Mouse (Mus musculus) liver, adult 2 months (tissue): Measurements from ENCODE around the gene Gm11037.

Source experiments
- CTCF ChIP-seq: fragments of 200-500 bp; IDR thresholded peaks from 2 replicates; pipeline ENCODE4 v1.5.1; 2011; ENCODE audit warnings: low read depth, low read length, control low read depth
- POLR2A ChIP-seq: fragments of 200-500 bp; IDR thresholded peaks from 2 replicates; pipeline ENCODE4 v1.6.1; 2011; ENCODE audit warnings: low read length, control low read depth; ENCODE audit not compliant: insufficient read depth; ENCODE audit errors: extremely low read depth

DNA sequence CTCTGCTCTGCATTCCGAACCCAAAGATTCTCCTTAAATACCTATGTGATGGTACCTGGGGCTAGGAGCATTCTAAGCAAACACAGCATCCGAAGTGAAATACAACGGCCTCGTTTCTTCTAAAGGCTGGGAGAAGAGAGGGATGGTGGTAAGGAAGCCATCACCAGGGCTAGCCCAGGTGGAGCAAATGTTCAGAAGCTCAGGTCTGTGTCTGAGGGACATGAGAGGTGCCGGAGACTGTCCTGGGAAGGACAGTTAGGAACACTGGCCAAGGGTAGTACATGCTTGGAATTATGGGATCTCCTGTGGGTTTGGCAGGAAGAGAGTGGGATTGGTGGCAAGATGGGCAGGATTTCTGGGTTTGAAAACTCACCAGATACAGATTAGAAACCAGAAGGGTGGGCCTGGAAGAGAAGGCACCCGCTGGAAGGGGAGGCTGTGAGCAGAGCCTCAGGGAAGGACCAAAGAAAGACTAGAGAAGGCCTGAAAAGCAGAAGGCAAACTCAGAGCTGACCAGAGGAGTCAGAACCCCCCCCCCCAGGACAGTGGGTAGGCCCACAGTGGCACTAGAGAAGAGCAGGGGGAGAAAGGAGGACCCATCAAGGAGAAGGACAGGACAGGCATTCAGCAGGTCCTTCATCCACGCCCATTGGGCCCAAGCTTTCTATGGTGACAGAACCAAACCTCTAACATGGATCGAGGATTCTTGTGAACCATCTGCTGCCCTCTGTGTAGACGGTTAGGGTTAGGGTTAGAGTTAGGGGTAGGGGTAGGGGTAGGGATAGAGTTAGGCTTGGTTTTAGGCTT, 7.9 kb upstream of the Gm11037 start:
- no peak for TF ChIP-seq CTCF
- no peak for TF ChIP-seq POLR2A
